Mouse (Mus musculus) erythroblast, adult 5-6 weeks (primary cell): ENCODE results near the gene Prr5l. TPM values are rescaled to one million over a fixed set of nuclear protein-coding genes. Genes with fewer than 3 reads are reported as not detected.

ENCODE experiments used
- ATAC-seq: replicated peaks from 2 replicates; pipeline ENCODE4 v1.8.0; 2016; ENCODE audit warnings: moderate number of reproducible peaks, mild to moderate bottlenecking, moderate TSS enrichment, inconsistent platforms; ENCODE audit not compliant: poor library complexity, low FRiP score, severe bottlenecking
- total RNA-seq, 2 experiments: library from RNA; stranded (forward) in 1 of 2; stranded (reverse) in 1 of 2; fragments of 150-400 nt in 1 of 2; fragments of 200-764, 138-1000 nt in 1 of 2; gene quantifications; 2 replicates each; pipeline versions ENCODE4 v1.2.3 to v1.2.4; 2015 to 2017; ENCODE audit warnings: low replicate concordance in 2 of 2

The Prr5l gene
- total RNA-seq, 2 experiments from 2014 or later = 0.58 to 0.60 TPM

- no peak for ATAC-seq
Measured at GRCm38 (mm10) chr2:101742072-101742860, 140.6 kb downstream of the Prr5l start.

GRCm38 (mm10) chr2:101741653-101742052 is 141.2 kb downstream of the Prr5l start:
- ATAC-seq = no peak

GRCm38 (mm10) chr2:101739914-101740313 is 142.9 kb downstream of the Prr5l start:
- no peak for ATAC-seq

DNA sequence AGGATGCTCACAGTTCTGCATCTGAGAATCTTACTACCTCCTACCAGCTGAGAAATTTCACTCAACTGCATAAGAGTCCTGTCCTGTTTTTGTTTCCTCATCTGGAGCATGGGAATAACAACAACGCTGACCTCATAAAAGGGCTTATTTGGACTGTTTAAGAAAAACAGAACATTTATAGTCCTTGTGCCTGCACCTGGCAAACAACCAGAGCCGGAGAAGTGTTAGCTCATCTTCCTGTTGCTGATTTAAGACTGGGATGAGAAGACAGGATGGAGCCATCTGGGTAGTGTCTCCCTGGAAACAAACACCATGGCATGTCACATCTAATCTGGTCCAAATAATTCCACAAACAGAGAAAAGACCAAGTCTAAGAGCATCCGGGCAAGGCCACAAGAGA is 149.3 kb downstream of the Prr5l start:
- ATAC-seq = no peak

- ATAC-seq = no peak
Measured at GRCm38 (mm10) chr2:101732777-101733210, 150.0 kb downstream of the Prr5l start.

DNA sequence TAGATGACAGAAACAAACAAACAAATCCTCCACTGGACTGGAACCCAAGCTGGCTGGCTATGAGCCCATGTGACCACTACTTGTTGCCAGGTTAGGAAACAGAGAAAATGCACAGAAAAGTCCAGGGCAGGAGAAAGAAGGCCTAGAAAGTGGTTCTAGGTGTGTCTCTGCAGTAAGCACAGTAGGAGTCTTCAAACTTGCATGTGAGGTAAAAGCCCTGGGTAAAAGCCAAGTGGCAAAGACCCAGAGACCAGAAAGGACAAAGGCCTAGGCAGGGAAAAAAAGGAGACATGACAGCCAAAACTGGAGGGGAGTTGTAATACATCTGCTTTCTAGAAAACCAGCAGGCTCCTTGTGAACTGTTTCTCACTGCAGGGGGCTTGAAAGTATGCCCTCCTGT is 151.9 kb downstream of the Prr5l start:
- ATAC-seq = no peak

GRCm38 (mm10) chr2:101729472-101729871 is 153.4 kb downstream of the Prr5l start:
- no peak for ATAC-seq

- ATAC-seq = no peak
Measured at GRCm38 (mm10) chr2:101727787-101728186, 155.0 kb downstream of the Prr5l start.

DNA sequence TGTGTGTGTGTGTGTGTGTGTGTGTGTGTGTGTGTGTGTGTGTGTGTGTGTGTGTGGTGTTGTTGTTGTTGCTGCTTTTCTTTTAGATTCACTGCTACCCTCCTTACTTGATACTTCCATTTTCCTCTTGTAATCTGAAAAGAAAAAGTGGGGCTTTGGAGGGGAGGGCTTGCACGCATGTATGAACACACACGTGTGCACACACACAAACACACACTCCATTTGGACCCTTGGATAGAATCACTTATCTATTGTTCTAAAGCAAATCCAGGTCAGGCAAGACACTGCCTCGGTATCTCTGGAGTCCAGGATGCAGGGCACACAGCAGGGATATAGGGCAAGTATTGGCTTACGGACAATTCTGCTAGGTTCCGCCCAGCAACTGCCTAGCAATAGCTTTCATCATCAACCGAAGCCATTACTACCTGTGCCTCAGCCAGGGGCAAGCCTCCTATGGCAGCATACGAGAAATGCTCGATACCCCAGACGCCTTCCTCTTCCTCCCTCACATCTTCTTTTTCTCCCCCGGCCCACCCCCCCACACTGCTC is 159.4 kb downstream of the Prr5l start:
- no peak for ATAC-seq

DNA sequence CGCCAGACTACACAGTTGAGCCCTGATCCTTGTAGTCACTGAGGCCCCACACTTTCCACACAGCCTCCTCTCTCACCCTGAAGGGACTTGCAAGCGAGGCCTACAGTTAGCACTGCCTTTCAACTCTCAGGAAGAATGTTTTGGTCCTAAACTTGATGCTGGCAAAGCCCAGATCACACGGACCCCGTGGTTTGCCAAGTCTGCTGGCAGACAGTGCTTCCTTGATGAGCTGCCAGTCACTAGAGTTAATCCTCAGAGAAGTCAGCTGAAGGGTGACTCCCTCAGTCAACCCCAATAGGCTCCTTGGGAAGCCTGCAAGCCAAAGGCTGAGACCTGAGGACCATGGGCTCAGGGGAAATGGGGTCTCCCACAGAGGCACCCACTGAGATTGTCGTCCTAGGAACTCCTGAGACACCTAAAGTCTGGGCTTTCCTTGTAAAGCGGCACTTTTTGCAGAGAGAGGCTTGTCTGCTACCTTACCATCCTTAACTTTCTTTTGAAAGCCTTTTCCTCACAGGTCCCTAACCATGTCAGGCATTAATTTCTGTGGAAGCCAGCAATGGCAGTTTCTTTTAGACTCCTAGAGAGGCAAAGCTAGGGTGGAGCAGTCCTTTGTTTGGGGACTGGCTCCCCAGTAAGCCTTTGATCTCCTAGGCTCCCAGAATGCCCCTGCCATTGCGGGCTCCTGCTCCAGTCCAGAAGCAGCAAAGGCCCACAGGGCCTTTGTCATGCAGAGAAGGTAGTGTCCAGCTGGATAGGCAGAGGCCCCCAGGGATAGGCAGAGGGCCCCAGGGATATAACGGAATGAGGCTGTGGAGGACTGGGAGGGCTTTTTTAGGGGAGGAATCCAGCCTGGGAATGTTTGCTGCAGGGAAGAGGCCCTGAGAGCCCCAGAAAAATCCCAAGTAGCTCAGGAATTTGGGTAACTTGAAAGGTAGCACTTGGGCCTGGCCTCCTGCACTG is 160.2 kb downstream of the Prr5l start:
- ATAC-seq = no peak

DNA sequence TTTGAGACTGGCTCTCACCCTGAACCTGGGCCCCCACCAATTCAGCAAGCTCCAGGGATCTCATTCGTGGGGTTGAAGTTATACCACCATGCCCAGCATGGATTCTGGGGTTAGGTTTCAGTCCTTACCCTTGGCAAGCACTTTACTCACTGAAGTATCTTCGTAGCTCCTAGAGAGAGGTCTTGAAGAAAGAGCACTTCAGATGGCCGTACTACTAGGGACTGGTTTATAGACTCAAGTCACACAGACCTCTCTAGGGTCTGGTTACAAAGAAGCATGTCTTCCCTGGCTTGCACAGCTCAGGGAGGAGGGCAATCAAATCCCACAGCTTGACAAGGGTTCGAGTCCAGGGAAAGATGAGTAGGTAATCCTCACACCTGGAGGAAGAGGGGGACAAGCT is 161.0 kb downstream of the Prr5l start:
- ATAC-seq = no peak

DNA sequence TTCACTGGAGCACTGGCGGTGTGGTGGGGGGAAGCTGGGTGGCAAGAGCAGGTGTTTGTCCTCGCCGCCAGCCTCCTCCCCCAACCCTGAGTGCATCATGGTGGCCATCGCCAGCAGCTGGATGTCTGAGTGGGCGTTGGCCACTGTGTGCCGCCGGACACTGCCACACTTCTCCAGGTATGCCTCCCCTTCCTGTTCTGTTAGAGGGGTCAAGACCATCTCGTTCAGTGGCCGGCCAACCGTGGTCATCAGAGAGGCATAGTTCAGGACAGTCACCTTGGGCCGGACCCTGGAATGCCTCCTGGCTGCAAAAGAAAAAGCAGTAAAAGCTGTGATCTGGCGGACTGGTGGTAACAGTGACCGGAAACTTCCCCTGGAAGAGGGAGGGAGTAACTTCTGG is 165.7 kb downstream of the Prr5l start:
- no peak for ATAC-seq

DNA sequence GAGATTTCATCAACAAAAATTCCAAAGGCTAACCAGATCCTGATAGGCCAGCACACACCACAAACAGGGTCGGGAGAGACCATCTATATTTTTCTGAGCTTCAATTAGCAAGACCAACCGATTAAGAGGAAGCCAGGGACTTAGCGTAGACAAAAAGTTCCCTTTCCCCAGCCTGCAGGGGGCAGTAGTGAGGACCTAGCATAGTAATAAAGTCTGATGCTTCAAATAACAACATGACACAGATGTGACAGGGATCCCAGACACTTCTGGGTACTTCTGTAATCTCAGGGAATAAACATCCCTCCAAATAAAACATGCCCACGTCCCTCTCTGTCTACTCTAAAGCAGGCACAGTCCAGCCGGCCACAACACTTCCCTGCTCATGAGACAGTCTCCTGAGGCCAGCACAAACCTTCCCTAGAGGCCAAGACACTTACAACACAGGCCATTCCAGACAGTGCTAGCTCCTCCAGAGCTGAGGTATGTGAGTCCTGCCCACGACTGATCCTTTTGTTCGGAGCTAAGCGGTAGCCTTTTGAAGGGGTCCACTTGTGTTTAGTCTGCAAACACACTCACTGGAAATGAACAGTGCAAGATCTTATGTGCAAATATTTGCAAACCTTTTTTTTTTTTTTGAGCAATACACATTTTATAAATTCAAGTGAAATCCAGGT is 167.0 kb downstream of the Prr5l start:
- ATAC-seq = no peak

- no peak for ATAC-seq
Measured at GRCm38 (mm10) chr2:101711608-101712007, 171.2 kb downstream of the Prr5l start.

- no peak for ATAC-seq
Measured at GRCm38 (mm10) chr2:101705941-101706485, 176.8 kb downstream of the Prr5l start.

GRCm38 (mm10) chr2:101699284-101699683 is 183.5 kb downstream of the Prr5l start:
- no peak for ATAC-seq

GRCm38 (mm10) chr2:101695584-101695983 is 187.2 kb downstream of the Prr5l start:
- no peak for ATAC-seq

- no peak for ATAC-seq
Measured at GRCm38 (mm10) chr2:101693577-101694215, 189.1 kb downstream of the Prr5l start.

DNA sequence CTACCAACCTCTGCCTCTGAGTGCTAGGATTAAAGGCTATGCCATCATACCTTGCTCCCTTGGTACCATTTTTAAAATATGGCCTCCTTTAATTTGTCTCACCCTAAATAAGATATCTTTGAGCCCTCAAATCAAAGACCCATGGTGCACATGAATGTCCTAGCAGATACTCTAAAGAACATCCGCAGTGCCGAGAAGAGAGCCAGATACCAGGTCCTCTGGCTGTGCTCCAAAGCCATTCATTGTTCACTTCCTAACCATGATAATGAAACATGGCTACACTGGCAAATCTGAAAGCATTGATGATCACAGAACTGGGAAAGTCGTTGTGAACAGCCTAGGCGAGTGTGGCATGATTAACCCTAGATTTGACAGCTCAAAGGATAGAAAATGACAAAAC is 189.8 kb downstream of the Prr5l start:
- no peak for ATAC-seq
